Mouse (Mus musculus) liver, postnatal 0 days (tissue): ENCODE measurements around the gene Zfp810. TPM values are rescaled to one million over a fixed set of nuclear protein-coding genes. Genes with fewer than 3 reads are reported as not detected.

Source experiments
- ATAC-seq: fragments of 200-750 bp; cut with Nextera tagmentation; 2 replicates; pipeline ENCODE4 v1.8.0; 2017; ENCODE audit warnings: mild to moderate bottlenecking, moderate library complexity
- DNase-seq: peaks from one replicate; pipeline ENCODE4 v3.0.0-alpha.2; 2016
- H3K27ac ChIP-seq: fragments of 300-500 bp; sonication (generic); 2 replicates; pipeline ENCODE4 v1.5.1; 2014; ENCODE audit warnings: antibody characterized with exemption, moderate library complexity, mild to moderate bottlenecking, low read depth
- H3K27me3 ChIP-seq: fragments of 300-500 bp; sonication (generic); 2 replicates; pipeline ENCODE4 v1.6.1; 2014; ENCODE audit warnings: low read length, control low read depth, mixed read lengths; ENCODE audit not compliant: insufficient read depth
- H3K36me3 ChIP-seq: fragments of 300-500 bp; sonication (generic); replicated peaks from 2 replicates; pipeline ENCODE4 v1.6.1; 2014; ENCODE audit warnings: mild to moderate bottlenecking, control low read depth, low read length, moderate library complexity, mixed read lengths; ENCODE audit not compliant: insufficient read depth
- H3K4me1 ChIP-seq: fragments of 300-500 bp; sonication (generic); 2 replicates; pipeline ENCODE4 v1.6.1; 2014; ENCODE audit warnings: antibody characterized with exemption, mild to moderate bottlenecking, control low read depth; ENCODE audit not compliant: insufficient read depth
- H3K4me2 ChIP-seq: fragments of 300-500 bp; sonication (generic); 2 replicates; pipeline ENCODE4 v1.6.1; 2014; ENCODE audit warnings: low read depth, mild to moderate bottlenecking, low read length, moderate library complexity, mixed read lengths
- H3K4me3 ChIP-seq: fragments of 300-500 bp; sonication (generic); 2 replicates; pipeline ENCODE4 v1.5.1; 2014; ENCODE audit warnings: low read depth, low read length
- H3K9ac ChIP-seq: fragments of 300-500 bp; sonication (generic); replicated peaks from 2 replicates; pipeline ENCODE4 v1.6.1; 2014; ENCODE audit warnings: mild to moderate bottlenecking, moderate library complexity
- H3K9me3 ChIP-seq: fragments of 300-500 bp; sonication (generic); 2 replicates; pipeline ENCODE4 v1.6.1; 2016; ENCODE audit warnings: mild to moderate bottlenecking, control low read depth, low read length, mixed read lengths
- CTCF ChIP-seq: sonication (generic); IDR thresholded peaks from 2 replicates; pipeline ENCODE4 v1.5.1; 2016; ENCODE audit warnings: antibody characterized with exemption, low read depth
- EP300 ChIP-seq: IDR thresholded peaks from 2 replicates; pipeline ENCODE4 v1.6.1; 2016; ENCODE audit warnings: antibody characterized with exemption, low read depth, mild to moderate bottlenecking
- WGBS: fragments of 180-500 bp; shearing (Covaris S2); extraction: QIAGEN DNeasy Blood & Tissue Kit; methylation state at CpG from one replicate; pipeline ENCODE4 v1.1.7; 2014; ENCODE audit not compliant: insufficient replicate concordance; 5-methylcytosine and 5-hydroxymethylcytosine counted together
- polyA plus RNA-seq: library from polyadenylated mRNA; unstranded; fragments of >200 nt; fragmentation: Nextera tagmentation; extraction: Ambion mirVana; gene quantifications from 2 replicates; pipeline ENCODE4 v1.2.1, GENCODE M21; 2015

Zfp810 gene
- polyA plus RNA-seq, 1 experiment from 2014 or later: 4.9 TPM

GRCm38 (mm10) chr9:22256579-22256978 lies 50.9 kb downstream of the Zfp810 start:
- Histone ChIP-seq H3K4me2 (no peak overlapping the region), H3K36me3 (peaks cover 20% of the 10 kb centered on the region), H3K27me3 (no peaks in the 10 kb centered on the region), H3K27ac (no peak overlapping the region), H3K4me3 (no peak overlapping the region), H3K4me1 (0 out of 2 replicates have a peak, but pooled peaks cover 2% of the 10 kb centered on the region), H3K9me3 (peaks cover 4% of the 10 kb centered on the region; the same call in 1 of the 2 replicates), H3K9ac (no peak overlapping the region)
- 63% methylated on average over 4 of the region's 4 CpGs for WGBS
- no peak for ATAC-seq
- DNase-seq: no peak
- no peak for TF ChIP-seq CTCF
- TF ChIP-seq EP300: no peak; the same call in 1 of the 2 replicates

DNA sequence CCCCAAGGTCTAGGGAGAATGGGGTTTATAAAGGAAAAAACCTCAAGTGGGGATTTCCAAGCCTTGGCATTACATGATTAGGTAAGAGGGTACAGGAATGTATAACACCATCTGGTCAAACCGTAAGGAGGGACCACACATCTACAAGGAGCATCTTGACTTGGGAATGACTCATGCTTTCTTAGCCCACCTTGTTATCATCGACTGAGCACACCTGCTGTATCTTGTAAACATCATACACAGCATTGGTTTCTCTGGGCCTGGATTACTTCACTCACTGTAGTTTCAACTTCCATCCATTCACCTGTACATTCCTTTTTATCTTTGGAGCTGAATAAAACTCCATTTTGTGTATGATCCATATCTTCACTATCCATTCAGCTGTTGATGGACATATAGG lies 63.2 kb downstream of the Zfp810 start:
- H3K9ac ChIP-seq: no peak overlapping the region
- 85% methylated on average over 2 of the region's 2 CpGs for WGBS
- H3K27me3 ChIP-seq: no peaks in the 10 kb centered on the region
- no peak overlapping the region for H3K27ac ChIP-seq
- ATAC-seq (no peak), DNase-seq (no peak)
- no peak overlapping the region for H3K4me3 ChIP-seq
- no peaks in the 10 kb centered on the region for H3K4me1 ChIP-seq
- H3K9me3 ChIP-seq: peaks cover 21% of the 10 kb centered on the region
- no peak overlapping the region for H3K4me2 ChIP-seq
- H3K36me3 ChIP-seq: peaks cover 33% of the 10 kb centered on the region
- no peak for TF ChIP-seq CTCF
- no peak for TF ChIP-seq EP300

- H3K27ac ChIP-seq: no peak overlapping the region
- H3K9ac ChIP-seq: no peak overlapping the region
- H3K4me3 ChIP-seq: no peak overlapping the region
- no peak overlapping the region for H3K4me2 ChIP-seq
- TF ChIP-seq EP300 (no peak), CTCF (no peak)
- H3K27me3 ChIP-seq: no peaks in the 10 kb centered on the region
- 95% methylated on average over 4 of the region's 4 CpGs for WGBS
- peaks cover 63% of the 10 kb centered on the region for H3K36me3 ChIP-seq
- peaks cover 10% of the 10 kb centered on the region for H3K9me3 ChIP-seq
- ATAC-seq (no peak), DNase-seq (no peak)
- no peaks in the 10 kb centered on the region for H3K4me1 ChIP-seq
Measured at GRCm38 (mm10) chr9:22240001-22240400, 67.4 kb downstream of the Zfp810 start.

DNA sequence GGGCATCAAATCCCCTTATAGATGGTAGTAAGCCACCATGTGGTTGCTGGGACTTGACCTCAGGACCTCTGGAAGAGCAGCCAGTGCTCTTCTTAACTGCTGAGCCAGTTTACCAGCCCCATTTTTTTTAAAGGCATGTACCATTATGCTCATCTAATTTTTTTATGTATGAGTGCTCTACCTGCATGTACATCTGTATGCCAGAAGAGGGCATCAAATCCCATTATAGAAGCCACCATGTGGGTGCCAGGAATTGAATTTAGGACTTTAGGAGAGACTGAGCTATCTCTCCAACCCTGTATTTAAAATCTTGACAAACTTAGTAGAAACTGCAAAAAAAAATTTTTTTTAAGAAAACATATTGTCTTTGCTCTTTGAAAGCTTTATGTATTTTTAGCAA lies 76.9 kb downstream of the Zfp810 start:
- no peaks in the 10 kb centered on the region for H3K27me3 ChIP-seq
- H3K27ac ChIP-seq: no peak overlapping the region
- DNase-seq (no peak), ATAC-seq (no peak)
- TF ChIP-seq CTCF: peak; percentile 52
- no peak for TF ChIP-seq EP300
- no peak overlapping the region for H3K9ac ChIP-seq
- H3K4me3 ChIP-seq: no peak overlapping the region
- H3K36me3 ChIP-seq: peaks cover 8% of the 10 kb centered on the region
- H3K4me2 ChIP-seq: no peak overlapping the region
- peaks cover 9% of the 10 kb centered on the region; the same call in 1 of the 2 replicates for H3K4me1 ChIP-seq
- H3K9me3 ChIP-seq: no peaks in the 10 kb centered on the region

DNA sequence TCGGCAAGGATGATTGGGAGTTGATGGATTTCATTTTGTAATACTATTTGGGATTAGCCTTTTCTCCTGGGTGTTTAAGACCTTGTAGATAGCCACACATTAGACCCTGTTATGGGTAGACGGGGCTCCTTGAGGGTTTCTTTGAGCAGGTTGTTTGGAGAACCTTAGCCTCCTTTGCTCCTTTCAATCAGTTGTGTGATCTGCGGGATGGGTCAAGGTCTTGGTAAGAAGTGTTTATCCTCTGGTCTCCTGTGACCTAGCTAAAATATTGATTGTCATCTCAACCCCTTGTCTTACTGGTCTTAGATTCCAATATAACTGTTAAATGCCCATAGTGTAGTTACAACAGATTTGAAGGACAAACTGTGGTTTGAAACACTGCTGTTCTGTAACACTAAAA lies 77.4 kb downstream of the Zfp810 start:
- no peak for ATAC-seq
- Histone ChIP-seq H3K27me3 (no peaks in the 10 kb centered on the region), H3K4me2 (no peak overlapping the region), H3K9me3 (no peaks in the 10 kb centered on the region), H3K36me3 (peaks cover 6% of the 10 kb centered on the region), H3K27ac (no peak overlapping the region), H3K4me1 (peaks cover 9% of the 10 kb centered on the region; the same call in 1 of the 2 replicates), H3K4me3 (no peak overlapping the region), H3K9ac (no peak overlapping the region)
- TF ChIP-seq EP300: no peak
- no peak for TF ChIP-seq CTCF
- WGBS: 79% methylated on average over 3 of the region's 3 CpGs
- no peak for DNase-seq

DNA sequence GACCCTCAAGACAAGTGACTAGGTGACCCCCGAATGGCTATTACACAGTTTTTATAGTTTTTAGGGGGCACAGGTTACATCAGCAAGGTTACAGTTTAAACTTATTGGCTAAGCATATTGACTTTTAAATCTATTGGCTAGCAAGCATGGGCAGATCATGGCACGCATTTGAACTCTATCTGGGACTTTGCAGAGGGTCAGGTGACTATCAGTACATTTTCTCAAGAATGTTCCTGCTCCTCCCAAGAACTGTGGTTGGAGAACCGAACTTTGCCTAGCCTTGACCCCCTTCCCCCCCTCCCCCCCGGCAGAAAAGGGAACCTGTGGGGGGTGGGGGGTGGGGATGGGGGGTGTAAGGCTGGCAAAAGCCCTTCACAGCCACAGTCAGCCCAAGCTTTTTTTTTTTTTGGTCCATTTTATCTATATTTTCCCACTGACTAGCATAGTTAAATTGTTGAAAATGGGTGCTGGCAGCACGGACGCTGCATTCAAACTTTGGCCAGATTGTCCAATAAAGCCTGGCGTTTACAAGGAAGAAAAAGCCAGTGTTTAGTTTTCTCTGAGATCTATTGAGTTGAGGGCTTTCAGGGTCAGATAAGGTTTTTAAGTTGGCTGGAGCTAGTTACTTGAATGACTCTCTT lies 77.9 kb downstream of the Zfp810 start:
- H3K9me3 ChIP-seq: no peaks in the 10 kb centered on the region
- peaks cover 9% of the 10 kb centered on the region; the same call in 1 of the 2 replicates for H3K4me1 ChIP-seq
- no peak for ATAC-seq
- no peak for TF ChIP-seq EP300
- TF ChIP-seq CTCF: no peak
- H3K4me3 ChIP-seq: no peak overlapping the region
- H3K4me2 ChIP-seq: no peak overlapping the region
- H3K27ac ChIP-seq: no peak overlapping the region
- DNase-seq: no peak
- H3K27me3 ChIP-seq: no peaks in the 10 kb centered on the region
- 71% methylated on average over 7 of the region's 7 CpGs for WGBS
- H3K9ac ChIP-seq: no peak overlapping the region
- peaks cover 5% of the 10 kb centered on the region; the same call in 1 of the 2 replicates for H3K36me3 ChIP-seq
